Mouse (Mus musculus) layer of hippocampus, adult 8-10 months (tissue): ENCODE measurements around the gene Trmt112. TPM values are rescaled to one million over a fixed set of nuclear protein-coding genes. Genes with fewer than 3 reads are reported as not detected.
A peak's percentile ranks its signal among the peaks of the same experiment; 100 is the strongest.
"Not testable (repeated sequence)": the region's sequence is repeated elsewhere in the genome, so short reads cannot be mapped to it uniquely, and the experiment has no call there.

Experiments
- DNase-seq, 2 experiments: peaks; one replicate each; pipeline ENCODE4 v3.0.0; 2022; ENCODE audit warnings: low spot score in 2 of 2
- total RNA-seq, 4 experiments: library from RNA; stranded (reverse); gene quantifications; 2 replicates each; pipeline ENCODE4 v1.2.4; 2022

Gene Trmt112
- 10 to 100 TPM; 40.3 to 53.0 (median 45.6) TPM for total RNA-seq

- DNase-seq: peak; percentile 92 to 96
These were observed at the start of gene Trmt112, which contains the start of gene Prdx5 for GRCm38 (mm10) chr19:6909507-6910289. Trmt112 (plus strand) TSS chr19:6909698. Prdx5 (minus strand) TSS chr19:6910106.

- no peak for DNase-seq
These were observed 49.5 kb upstream of the Trmt112 start for GRCm38 (mm10) chr19:6859971-6860370.

DNA sequence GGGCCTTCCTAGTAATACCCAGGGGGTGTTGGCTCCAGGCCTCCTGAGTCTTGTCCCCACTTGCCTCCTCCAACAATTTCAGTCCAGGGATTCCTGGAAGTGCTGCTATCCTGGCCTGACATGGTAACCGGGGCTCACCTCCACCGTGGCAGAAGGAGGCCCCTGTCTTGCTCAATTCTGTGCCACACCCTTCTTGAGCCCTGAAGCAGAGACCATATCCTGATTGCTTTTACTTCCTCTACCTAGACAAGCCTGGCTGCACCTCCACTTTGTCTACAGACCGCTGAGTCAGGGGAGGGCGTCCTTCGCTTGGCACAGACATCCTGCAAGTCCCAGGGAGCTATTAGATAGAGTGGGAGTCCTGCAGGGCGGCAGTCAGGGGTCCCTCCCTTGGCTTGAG, 48.8 kb upstream of the Trmt112 start:
- DNase-seq: no peak

DNA sequence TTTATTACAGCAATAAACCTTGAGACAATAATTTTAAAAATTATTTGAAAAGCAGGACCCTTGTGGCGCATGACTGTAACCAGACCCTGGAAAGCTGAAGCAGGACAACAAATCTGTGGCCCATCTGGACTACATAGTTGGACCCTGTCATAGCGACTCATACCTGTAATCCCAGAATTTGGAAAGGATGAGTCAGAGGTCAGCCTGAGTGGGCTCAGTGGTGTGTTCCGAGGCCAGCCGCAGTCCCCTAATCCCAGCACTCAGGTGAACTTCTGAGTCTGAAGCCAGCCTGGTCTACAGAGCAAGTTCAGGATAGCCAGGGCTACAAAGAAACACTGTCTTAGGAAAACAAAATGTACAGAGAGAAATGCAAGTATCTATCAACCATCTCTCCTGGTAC, 48.0 kb upstream of the Trmt112 start:
- no peak for DNase-seq

- DNase-seq: no peak
These were observed 40.1 kb upstream of the Trmt112 start for GRCm38 (mm10) chr19:6869355-6869754.

- DNase-seq: no peak
These were observed 37.8 kb upstream of the Trmt112 start for GRCm38 (mm10) chr19:6871574-6872271.

- no peak for DNase-seq
These were observed 36.8 kb upstream of the Trmt112 start for GRCm38 (mm10) chr19:6872701-6873100.

DNA sequence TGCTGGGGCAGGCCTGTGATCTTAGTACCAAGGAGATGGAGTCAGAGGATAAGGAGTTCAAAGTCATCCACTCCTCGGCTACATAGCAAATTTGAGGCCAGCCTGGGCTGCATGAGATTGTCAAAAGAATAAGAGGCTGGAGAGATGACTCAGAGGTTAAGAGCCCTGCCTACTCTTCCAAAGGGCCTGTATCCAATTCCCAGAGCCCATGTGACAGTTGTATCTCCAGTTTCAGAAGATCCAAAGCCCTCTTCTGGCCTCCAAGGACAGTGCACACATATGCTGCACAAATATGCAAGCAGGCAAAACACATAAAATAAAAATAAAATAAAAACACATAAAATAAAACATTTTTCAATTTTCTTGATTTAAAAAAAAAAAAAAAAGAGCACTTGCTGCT, 35.2 kb upstream of the Trmt112 start:
- no peak for DNase-seq

DNA sequence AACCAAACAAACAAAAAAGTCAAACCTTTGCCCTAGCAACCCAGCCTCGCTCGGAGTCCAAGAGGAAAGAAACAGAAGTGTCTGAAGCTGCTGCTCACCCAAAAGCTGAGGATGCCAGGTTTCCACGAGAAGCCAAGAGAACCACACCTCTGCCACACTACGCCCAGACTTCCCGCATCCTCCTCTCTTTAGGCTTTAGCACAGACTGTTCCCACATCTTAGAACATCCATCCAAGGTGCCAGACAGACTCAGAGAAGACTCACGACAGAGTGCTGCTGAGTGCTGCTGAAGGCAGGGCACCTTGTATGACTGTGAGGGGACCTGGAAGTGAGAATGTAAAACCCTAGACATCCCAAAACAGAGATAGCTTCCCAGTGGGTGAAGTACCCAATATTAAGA, 33.7 kb upstream of the Trmt112 start:
- no peak for DNase-seq

DNA sequence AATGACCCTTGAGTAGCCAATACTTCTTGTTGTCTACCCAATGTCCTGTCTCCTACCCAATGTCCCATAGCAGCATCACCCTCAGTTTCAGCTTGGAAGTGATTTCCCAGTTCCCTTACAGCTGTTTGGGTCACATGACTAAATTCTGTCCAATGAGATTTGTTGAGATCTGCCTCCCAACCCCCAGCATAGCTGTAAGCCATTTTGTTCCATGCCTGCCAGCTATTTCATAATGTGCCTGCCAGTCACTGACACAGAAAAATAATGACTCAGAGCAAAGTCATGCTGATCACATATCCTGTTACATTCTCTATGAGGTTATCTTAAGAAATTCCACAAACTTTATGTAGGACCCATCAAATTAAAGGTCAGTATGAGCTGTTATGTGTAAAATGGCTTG, 32.7 kb upstream of the Trmt112 start:
- DNase-seq: no peak

- no peak for DNase-seq
These were observed 31.5 kb upstream of the Trmt112 start for GRCm38 (mm10) chr19:6877965-6878364.

DNA sequence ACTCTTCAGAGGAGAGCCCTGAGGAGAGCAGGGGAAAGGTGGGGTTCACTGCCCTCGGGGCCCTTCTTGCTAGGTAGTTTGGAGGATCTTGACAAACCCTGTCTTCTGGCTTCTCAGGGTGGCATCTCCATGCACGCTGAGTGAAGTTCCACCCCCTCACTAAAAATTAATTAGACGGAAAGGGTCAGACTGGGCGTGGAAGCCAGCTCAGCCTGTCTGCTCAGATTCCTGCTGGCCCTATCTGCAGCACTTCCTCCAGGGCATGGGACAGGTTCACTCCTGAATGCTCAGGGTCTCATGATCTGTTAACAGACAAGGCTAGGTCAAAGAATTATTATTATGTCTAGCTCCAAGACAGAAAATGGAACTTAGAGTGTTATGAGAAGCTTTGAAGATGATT, 17.0 kb upstream of the Trmt112 start:
- DNase-seq: no peak

DNA sequence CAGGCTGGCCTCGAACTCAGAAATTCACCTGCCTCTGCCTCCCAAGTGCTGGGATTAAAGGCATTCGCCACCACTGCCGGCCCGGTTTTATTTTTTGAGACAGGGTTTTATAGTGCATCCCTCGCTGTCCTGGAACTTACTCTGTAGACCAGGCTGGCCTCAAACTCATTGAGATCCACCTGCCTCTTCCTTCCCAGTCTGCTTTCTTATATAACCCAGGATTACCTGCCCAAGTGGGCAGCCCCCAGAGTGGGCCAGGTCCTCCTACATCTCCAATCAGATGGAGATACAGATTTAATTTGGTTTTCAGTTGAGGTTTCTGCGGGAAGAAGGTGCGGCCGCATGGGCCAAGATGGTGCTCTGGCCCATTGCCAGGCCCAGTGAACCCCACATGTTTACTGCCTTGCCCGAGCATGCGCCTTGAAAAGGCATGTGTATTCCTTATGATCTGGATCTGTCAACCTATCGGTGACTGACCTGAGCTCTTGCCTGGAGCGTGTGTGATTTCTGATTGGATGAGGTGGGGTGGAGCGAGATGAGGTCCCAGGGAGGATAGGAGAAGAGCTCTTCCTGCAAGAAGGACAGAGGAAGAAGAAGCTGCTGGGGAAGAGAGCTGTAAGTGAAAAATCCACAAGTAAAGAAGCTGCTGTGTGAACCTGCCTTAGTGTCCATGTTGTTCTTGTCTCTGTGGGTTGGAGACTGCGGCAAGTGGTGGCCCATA, 15.6 kb upstream of the Trmt112 start:
- no peak for DNase-seq

GRCm38 (mm10) chr19:6895608-6896305, 13.7 kb upstream of the Trmt112 start:
- not testable (repeated sequence) for DNase-seq

- no peak for DNase-seq
These were observed 9.9 kb upstream of the Trmt112 start for GRCm38 (mm10) chr19:6899641-6900040.

DNA sequence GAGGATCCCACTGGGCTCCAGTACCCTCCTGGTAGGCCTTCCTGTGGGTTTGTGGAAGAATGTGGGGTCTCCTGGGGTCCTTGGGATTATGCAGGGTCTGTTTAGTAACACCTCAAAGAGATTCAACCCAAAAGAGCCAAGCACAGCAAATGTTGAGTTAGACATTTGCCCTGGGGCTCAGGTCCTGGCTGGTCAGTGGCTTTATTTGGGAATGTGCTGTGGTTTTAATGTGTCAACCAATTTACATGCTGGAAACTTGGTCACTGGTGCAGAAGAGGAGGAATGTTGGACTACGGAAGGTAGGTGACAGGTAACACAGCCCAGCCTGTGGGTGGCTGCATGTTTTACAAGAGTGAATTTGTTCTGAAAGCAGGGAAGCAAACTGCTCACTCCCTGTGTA, 6.5 kb upstream of the Trmt112 start:
- DNase-seq: no peak

DNA sequence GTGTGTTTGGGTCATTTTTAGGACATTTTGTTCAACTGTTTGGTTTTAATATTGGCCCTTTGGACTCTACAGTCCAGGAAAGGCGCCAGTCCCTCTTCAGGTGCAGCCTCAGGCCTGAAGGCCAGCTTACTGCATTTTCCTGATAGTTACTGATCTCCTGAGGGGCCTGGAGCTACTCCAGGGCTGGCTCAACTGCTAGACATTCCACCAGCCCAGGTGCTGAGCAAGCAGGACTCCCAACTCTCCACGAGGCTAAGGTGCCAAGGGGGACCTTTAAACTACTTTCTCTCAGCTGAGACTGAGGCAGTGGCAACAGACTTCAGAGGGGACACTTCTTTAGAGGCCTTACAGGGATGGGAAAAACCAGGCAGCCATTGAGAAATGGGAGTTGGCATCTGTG, 4.7 kb upstream of the Trmt112 start:
- DNase-seq: no peak

- no peak for DNase-seq
These were observed 3.9 kb upstream of the Trmt112 start for GRCm38 (mm10) chr19:6905498-6906159.

GRCm38 (mm10) chr19:6906199-6906598, 3.3 kb upstream of the Trmt112 start:
- DNase-seq: no peak

DNA sequence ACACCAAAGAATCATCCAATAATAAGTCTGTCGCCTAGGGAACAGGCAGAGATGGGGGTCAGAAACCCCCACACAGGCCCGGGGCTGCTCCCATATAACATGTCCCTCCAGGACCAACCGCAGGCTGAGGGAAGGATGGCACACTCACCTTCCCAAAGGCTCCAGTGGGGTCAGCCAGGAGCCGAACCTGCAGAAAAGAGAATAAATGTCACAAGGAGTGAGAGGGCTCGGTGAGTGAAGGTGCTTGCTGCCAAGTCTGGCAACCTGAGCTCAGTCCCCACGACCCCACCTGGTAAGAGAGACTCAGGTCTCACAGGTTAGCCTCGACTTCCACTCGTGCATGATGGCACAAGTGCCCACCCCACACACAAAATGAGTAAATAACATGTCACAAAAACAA, 2.4 kb upstream of the Trmt112 start:
- no peak for DNase-seq
